Mouse (Mus musculus) heart, adult 11 months (tissue): ENCODE measurements around the gene Lmf1.

ENCODE experiments used
- DNase-seq: peaks from one replicate; pipeline ENCODE4 v3.0.0; 2022

Gene Lmf1

GRCm38 (mm10) chr17:25643517-25644294, 64.8 kb downstream of the Lmf1 start:
- no peak for DNase-seq

- no peak for DNase-seq
Measured at GRCm38 (mm10) chr17:25644761-25645160, 65.9 kb downstream of the Lmf1 start.

GRCm38 (mm10) chr17:25645661-25646060, 66.8 kb downstream of the Lmf1 start:
- DNase-seq = no peak

GRCm38 (mm10) chr17:25647901-25648300, 69.0 kb downstream of the Lmf1 start:
- DNase-seq = peak; percentile 95

- peak; percentile 96 for DNase-seq
Measured at GRCm38 (mm10) chr17:25648678-25649216, 69.9 kb downstream of the Lmf1 start.

GRCm38 (mm10) chr17:25650726-25651125, 71.8 kb downstream of the Lmf1 start:
- DNase-seq = no peak

- no peak for DNase-seq
Measured at GRCm38 (mm10) chr17:25652272-25652671, 73.4 kb downstream of the Lmf1 start.

- DNase-seq = no peak
Measured at GRCm38 (mm10) chr17:25656142-25656825, 77.4 kb downstream of the Lmf1 start.

GRCm38 (mm10) chr17:25656826-25657189, 77.9 kb downstream of the Lmf1 start:
- no peak for DNase-seq

- no peak for DNase-seq
Measured at GRCm38 (mm10) chr17:25663213-25663835, 84.4 kb downstream of the Lmf1 start.

GRCm38 (mm10) chr17:25665485-25665884, 86.6 kb downstream of the Lmf1 start:
- DNase-seq = no peak

- DNase-seq = no peak
Measured at GRCm38 (mm10) chr17:25665891-25666290, 87.0 kb downstream of the Lmf1 start.

- DNase-seq = no peak
Measured at GRCm38 (mm10) chr17:25668481-25669055, 89.7 kb downstream of the Lmf1 start.

- no peak for DNase-seq
Measured at GRCm38 (mm10) chr17:25672982-25673381, 94.1 kb downstream of the Lmf1 start.

- no peak for DNase-seq
Measured at GRCm38 (mm10) chr17:25677969-25678368, 99.1 kb downstream of the Lmf1 start.

- DNase-seq = no peak
Measured at GRCm38 (mm10) chr17:25679818-25680217, 100.9 kb downstream of the Lmf1 start.

- peak; percentile 95 for DNase-seq
Measured at GRCm38 (mm10) chr17:25681636-25682035, 102.8 kb downstream of the Lmf1 start.

- DNase-seq = peak; percentile 76
Measured at GRCm38 (mm10) chr17:25686323-25686722, 107.4 kb downstream of the Lmf1 start.

GRCm38 (mm10) chr17:25688922-25689321, 110.0 kb downstream of the Lmf1 start:
- no peak for DNase-seq

GRCm38 (mm10) chr17:25696263-25696662, 117.4 kb downstream of the Lmf1 start:
- no peak for DNase-seq

GRCm38 (mm10) chr17:25698446-25698845, 119.6 kb downstream of the Lmf1 start:
- DNase-seq = peak; percentile 93

GRCm38 (mm10) chr17:25700863-25701496, 122.1 kb downstream of the Lmf1 start:
- peak; percentile 55 for DNase-seq

- DNase-seq = peak; percentile 78
Measured at GRCm38 (mm10) chr17:25709994-25710393, 131.1 kb downstream of the Lmf1 start.
